Mouse (Mus musculus): ENCODE measurements at regions not wholly inside any gene's neighbourhood (a gene's known extent, or its start where the extent isn't known, plus 50 kb on each side); places are given as distances from the start of the nearest gene placed in this dataset.
"Not testable (repeated sequence)": the region's sequence is repeated elsewhere in the genome, so short reads cannot be mapped to it uniquely, and the experiment has no call there.

DNA sequence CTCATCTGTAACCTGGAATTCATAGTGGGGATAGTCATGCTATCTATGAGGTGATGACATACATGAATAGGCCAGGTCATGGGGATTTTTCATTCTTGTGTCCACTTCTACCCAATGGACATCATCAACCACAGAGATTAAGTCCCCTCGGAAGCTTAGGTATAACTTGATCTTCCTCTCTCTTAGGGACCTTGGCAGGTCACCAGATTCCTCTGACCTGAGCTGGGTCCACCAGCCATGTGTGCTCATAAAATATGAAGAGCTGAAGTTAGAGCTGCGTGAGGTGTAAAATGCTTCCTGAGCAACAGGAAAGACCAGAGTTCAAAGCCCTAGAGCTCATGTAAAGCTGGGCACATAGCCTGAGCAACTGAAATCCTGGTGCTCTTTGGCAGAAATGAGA is 105.3 kb downstream of the Ero1lb start:
- H3K4me3 ChIP-seq (replicated peaks); H3K9ac ChIP-seq (replicated peaks); H3K27me3 ChIP-seq; ATAC-seq; H3K9me3 ChIP-seq; H3K4me2 ChIP-seq (replicated peaks); H3K4me1 ChIP-seq (replicated peaks); H3K27ac ChIP-seq; H3K36me3 ChIP-seq: not testable (repeated sequence)
- WGBS, result 94% methylated on average over 2 of the region's 2 CpGs

DNA sequence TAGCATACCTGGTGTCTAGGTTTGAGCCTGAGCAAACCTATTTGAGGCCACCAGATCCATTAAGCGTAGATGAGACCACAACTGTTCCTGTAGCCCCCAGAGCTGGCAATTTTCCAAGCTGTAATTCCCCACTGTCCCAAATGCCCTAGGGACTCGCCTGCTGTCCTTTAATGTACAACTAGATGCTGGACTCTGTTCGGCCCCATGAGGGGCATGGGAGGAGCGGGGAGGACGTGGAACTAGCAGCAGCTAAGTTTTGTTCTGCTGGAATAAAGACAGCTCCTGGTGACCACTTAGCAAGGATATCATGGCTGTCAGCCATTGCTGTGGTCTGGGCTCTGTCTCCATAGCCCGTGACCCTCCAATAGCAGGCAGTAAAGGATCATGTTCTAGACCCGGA is 103.1 kb downstream of the Ero1lb start:
- H3K27ac ChIP-seq; H3K4me1 ChIP-seq (replicated peaks); H3K9me3 ChIP-seq; H3K36me3 ChIP-seq; ATAC-seq; H3K4me2 ChIP-seq (replicated peaks); H3K27me3 ChIP-seq; H3K9ac ChIP-seq (replicated peaks); H3K4me3 ChIP-seq (replicated peaks): not testable (repeated sequence)
- WGBS, result no CpG with 5 or more reads among the region's 7 CpGs

DNA sequence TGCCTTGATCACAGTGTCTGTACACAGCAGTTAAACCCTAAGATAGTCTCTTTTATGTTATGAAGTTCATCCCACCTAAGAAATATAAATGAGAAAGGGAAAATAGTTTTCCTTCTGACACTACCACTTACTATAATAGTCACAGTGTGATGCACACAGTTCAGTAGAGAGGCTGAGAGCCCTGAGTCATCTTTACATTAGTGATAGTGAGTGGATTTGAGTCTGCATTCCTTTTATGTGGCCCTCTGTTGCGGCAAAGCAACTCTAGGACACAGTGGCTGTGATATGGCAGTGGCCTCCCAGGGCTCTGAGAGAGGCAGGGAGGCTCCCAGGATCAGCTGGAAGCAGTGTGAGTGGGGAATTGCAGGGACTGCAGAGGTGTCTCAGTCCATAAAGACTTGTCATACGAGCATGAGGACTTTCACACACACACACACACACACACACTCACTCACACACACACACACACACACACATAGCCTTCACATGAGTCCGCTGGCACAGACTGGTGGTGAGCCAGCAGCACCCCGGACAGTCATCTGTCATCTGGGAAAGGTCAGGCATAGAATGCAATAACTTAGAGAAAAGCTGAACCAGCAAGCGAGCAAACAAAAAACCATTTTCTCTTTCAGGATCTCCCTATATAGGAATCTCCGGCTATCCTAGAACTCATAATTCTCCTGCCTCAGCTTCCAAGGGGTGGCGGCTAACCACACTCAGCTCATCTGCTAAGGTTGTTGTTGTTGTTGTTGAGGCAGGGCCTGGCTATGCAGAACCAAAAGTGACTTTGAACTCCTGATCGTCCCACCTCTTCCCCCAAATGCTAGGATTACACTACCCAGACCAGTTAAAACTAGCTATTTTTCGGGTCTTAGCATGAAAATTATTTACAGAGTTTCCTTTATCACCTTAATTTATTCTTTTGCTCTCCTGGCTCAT is 102.3 kb downstream of the Ero1lb start:
- WGBS, result 83% methylated on average over 9 of the region's 9 CpGs
- not testable (repeated sequence) for H3K27me3 ChIP-seq; H3K27ac ChIP-seq; H3K9me3 ChIP-seq; H3K4me2 ChIP-seq (replicated peaks); H3K4me1 ChIP-seq (replicated peaks); H3K9ac ChIP-seq (replicated peaks); H3K4me3 ChIP-seq (replicated peaks); ATAC-seq; H3K36me3 ChIP-seq

DNA sequence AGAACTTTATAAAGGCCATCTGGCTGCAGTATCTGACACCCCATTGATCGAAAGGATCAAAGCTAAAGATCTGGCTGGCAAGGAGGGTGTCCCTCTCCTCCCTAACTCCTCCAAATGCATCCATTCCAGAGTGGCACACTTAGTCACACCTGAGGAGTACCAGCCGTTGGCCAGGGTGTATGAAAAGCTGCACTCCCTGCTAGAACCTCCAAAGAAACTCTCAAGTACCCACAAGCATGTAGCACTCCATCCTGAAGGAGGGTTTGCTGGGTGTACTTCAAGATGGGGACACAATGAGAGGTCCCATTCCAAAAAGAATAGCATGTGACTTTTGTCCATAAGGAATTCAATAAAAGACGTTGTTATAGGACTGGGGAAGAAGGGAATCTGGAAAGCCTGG is 100.4 kb downstream of the Ero1lb start:
- H3K36me3 ChIP-seq; ATAC-seq; H3K4me1 ChIP-seq (replicated peaks); H3K9ac ChIP-seq (replicated peaks); H3K27ac ChIP-seq; H3K27me3 ChIP-seq; H3K9me3 ChIP-seq; H3K4me3 ChIP-seq (replicated peaks); H3K4me2 ChIP-seq (replicated peaks): not testable (repeated sequence)
- WGBS, result 76% methylated on average over 3 of the region's 3 CpGs

Data from midbrain, embryonic 13.5 days (tissue).